Mouse (Mus musculus): ENCODE measurements around the gene Pdss1.
"Not testable (repeated sequence)": the region's sequence is repeated elsewhere in the genome, so short reads cannot be mapped to it uniquely, and the experiment has no call there.

The Pdss1 gene

GRCm38 (mm10) chr2:22895282-22896273, at the start of gene Pdss1:
Gene Pdss1 (plus strand): TSS chr2:22895522.
- peak; percentile 74 to 82 for DNase-seq (ENCODE audit: low spot score in 2 of 2)

GRCm38 (mm10) chr2:22851900-22852299, 43.4 kb upstream of the Pdss1 start:
- DNase-seq (ENCODE audit: low spot score in 2 of 2), result no peak

GRCm38 (mm10) chr2:22857501-22857900, 37.8 kb upstream of the Pdss1 start:
- no peak for DNase-seq (ENCODE audit: low spot score in 2 of 2)

GRCm38 (mm10) chr2:22862194-22862593, 33.1 kb upstream of the Pdss1 start:
- no peak for DNase-seq (ENCODE audit: low spot score in 2 of 2)

GRCm38 (mm10) chr2:22864394-22865037, 30.8 kb upstream of the Pdss1 start:
- DNase-seq (ENCODE audit: low spot score in 2 of 2), result peak; percentile 18 to 39

- DNase-seq (ENCODE audit: low spot score in 2 of 2), result no peak
Observed at GRCm38 (mm10) chr2:22865818-22866217, 29.5 kb upstream of the Pdss1 start.

GRCm38 (mm10) chr2:22866894-22867424, 28.4 kb upstream of the Pdss1 start:
- DNase-seq (ENCODE audit: low spot score in 2 of 2), result no peak

- DNase-seq (ENCODE audit: low spot score in 2 of 2), result no peak
Observed at GRCm38 (mm10) chr2:22873159-22873558, 22.2 kb upstream of the Pdss1 start.

GRCm38 (mm10) chr2:22874628-22875027, 20.7 kb upstream of the Pdss1 start:
- DNase-seq (ENCODE audit: low spot score in 2 of 2), result no peak

- DNase-seq (ENCODE audit: low spot score in 2 of 2), result no peak
Observed at GRCm38 (mm10) chr2:22876614-22877013, 18.7 kb upstream of the Pdss1 start.

GRCm38 (mm10) chr2:22878781-22879180, 16.5 kb upstream of the Pdss1 start:
- no peak for DNase-seq (ENCODE audit: low spot score in 2 of 2)

- DNase-seq (ENCODE audit: low spot score in 2 of 2), result not testable (repeated sequence)
Observed at GRCm38 (mm10) chr2:22880726-22881125, 14.6 kb upstream of the Pdss1 start.

- no peak for DNase-seq (ENCODE audit: low spot score in 2 of 2)
Observed at GRCm38 (mm10) chr2:22894932-22895281, 415 bp upstream of the Pdss1 start.

- DNase-seq (ENCODE audit: low spot score in 2 of 2), result no peak
Observed at GRCm38 (mm10) chr2:22903947-22904346, 8.6 kb downstream of the Pdss1 start.

- no peak for DNase-seq (ENCODE audit: low spot score in 2 of 2)
Observed at GRCm38 (mm10) chr2:22914421-22914820, 19.1 kb downstream of the Pdss1 start.

- no peak for DNase-seq (ENCODE audit: low spot score in 2 of 2)
Observed at GRCm38 (mm10) chr2:22918651-22919050, 23.3 kb downstream of the Pdss1 start.

- DNase-seq (ENCODE audit: low spot score in 2 of 2), result not testable (repeated sequence)
Observed at GRCm38 (mm10) chr2:22925911-22926310, 30.6 kb downstream of the Pdss1 start.

GRCm38 (mm10) chr2:22928259-22928658, 32.9 kb downstream of the Pdss1 start:
- no peak for DNase-seq (ENCODE audit: low spot score in 2 of 2)

- DNase-seq (ENCODE audit: low spot score in 2 of 2), result no peak
Observed at GRCm38 (mm10) chr2:22933556-22933955, 38.2 kb downstream of the Pdss1 start.

- DNase-seq (ENCODE audit: low spot score in 2 of 2), result no peak
Observed at GRCm38 (mm10) chr2:22949956-22950355, 54.6 kb downstream of the Pdss1 start.

- DNase-seq (ENCODE audit: low spot score in 2 of 2), result no peak
Observed at GRCm38 (mm10) chr2:22954278-22954677, 59.0 kb downstream of the Pdss1 start.

- DNase-seq (ENCODE audit: low spot score in 2 of 2), result no peak
Observed at GRCm38 (mm10) chr2:22955914-22956313, 60.6 kb downstream of the Pdss1 start.

GRCm38 (mm10) chr2:22957415-22957814, 62.1 kb downstream of the Pdss1 start:
- no peak for DNase-seq (ENCODE audit: low spot score in 2 of 2)
